Mouse (Mus musculus): ENCODE data around the gene Aspg.

DNA sequence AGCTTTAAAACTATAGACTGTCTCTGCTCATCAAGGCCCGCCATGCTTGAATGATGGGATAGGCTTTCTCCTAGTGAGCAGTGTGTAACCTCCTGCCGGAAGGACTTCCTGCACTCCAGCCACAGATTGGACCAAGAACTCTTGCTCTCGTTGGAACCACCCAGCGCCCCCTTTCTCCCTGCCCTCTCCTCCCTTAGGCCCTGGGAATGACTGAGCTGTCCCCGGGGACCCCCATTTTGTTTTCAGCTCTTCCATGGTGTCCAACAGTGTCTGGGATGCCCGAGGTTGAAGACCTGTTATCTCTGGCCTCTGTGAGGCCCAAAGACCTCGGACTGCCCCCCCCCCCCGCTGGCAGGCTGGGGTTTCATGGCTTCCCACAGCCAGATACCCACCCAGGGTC, 26.6 kb upstream of the Aspg start:
- TF ChIP-seq POLR2A (IDR thresholded peaks at IDR 0.05; ENCODE audit: low read depth, low read length) = no peak
- TF ChIP-seq CTCF (conservative IDR thresholded peaks at IDR 0.05; ENCODE audit: insufficient read depth, insufficient read length, low read depth, low read length) = no peak
